In genomic region chr16:66013608-66014007, GRCm38 (mm10) we compare ENCODE assay signal across 10 mouse cellular contexts.
A peak's percentile ranks its signal among the peaks of the same experiment; 100 is the strongest.
DNase-seq lines count a peak whose midpoint lies in the region; ATAC-seq and TF ChIP-seq lines count a peak whose summit lies in the region.
"Had no signal": no experiment of that assay in that cellular context is flagged by ENCODE, and none has a peak within 500 bp of the region (broad histone marks: within the 10 kb centered on the region; RNA-seq: fewer than 3 reads in every experiment).

No protein-coding gene starts in this region.

- no peak overlapping the region for H3K27ac ChIP-seq in lung, embryonic 14.5 days (ENCODE audit: low read depth)
- H3K27ac ChIP-seq in forebrain, embryonic 14.5 days (ENCODE audit: low read depth, low read length): no peak overlapping the region
- H3K27ac ChIP-seq: embryonic facial prominence, embryonic 12.5 days; limb, embryonic 13.5 days had no signal

- H3K27me3 ChIP-seq in lung, embryonic 14.5 days (ENCODE audit: insufficient read depth, low read length): no peaks in the 10 kb centered on the region
- H3K27me3 ChIP-seq in forebrain, embryonic 14.5 days (replicated peaks; ENCODE audit: control insufficient read depth, insufficient read depth, low read length): no peaks in the 10 kb centered on the region
- H3K27me3 ChIP-seq: embryonic facial prominence, embryonic 12.5 days; limb, embryonic 13.5 days had no signal

- no peak overlapping the region for H3K4me3 ChIP-seq in lung, embryonic 14.5 days (ENCODE audit: low read depth, low read length)
- H3K4me3 ChIP-seq in forebrain, embryonic 14.5 days (ENCODE audit: low read depth, low read length): no peak overlapping the region
- H3K4me3 ChIP-seq: embryonic facial prominence, embryonic 12.5 days; limb, embryonic 13.5 days had no signal

- no peak overlapping the region for H3K9ac ChIP-seq in lung, embryonic 14.5 days
- H3K9ac ChIP-seq in forebrain, embryonic 14.5 days (ENCODE audit: low read length): no peak overlapping the region
- H3K9ac ChIP-seq: embryonic facial prominence, embryonic 12.5 days; limb, embryonic 13.5 days had no signal

- DNase-seq in cerebellum, postnatal 10 days: peak; percentile 26 to 37
- DNase-seq in cerebellum, adult 11 months: no peak
- peak; percentile 80 for DNase-seq in lung, embryonic 14.5 days
- DNase-seq in lung, postnatal 14 days: no peak
- DNase-seq in forebrain, embryonic 14.5 days (ENCODE audit: low spot score): peak; percentile 75
- peak; percentile 55 for DNase-seq in retina, postnatal 1 day
- no peak for DNase-seq in urinary bladder, adult 2 months (ENCODE audit: low spot score)

- no peaks in the 10 kb centered on the region for H3K36me3 ChIP-seq in lung, embryonic 14.5 days (ENCODE audit: insufficient read depth)
- no peaks in the 10 kb centered on the region for H3K36me3 ChIP-seq in forebrain, embryonic 14.5 days (ENCODE audit: control insufficient read depth, insufficient read depth, low read length)
- H3K36me3 ChIP-seq: embryonic facial prominence, embryonic 12.5 days; limb, embryonic 13.5 days had no signal

- WGBS in lung, embryonic 14.5 days: 11% methylated on average over 2 of the region's 2 CpGs
- WGBS in forebrain, embryonic 14.5 days: 13% methylated on average over 2 of the region's 2 CpGs

- H3K4me2 ChIP-seq in lung, embryonic 14.5 days: no peak overlapping the region
- no peak overlapping the region for H3K4me2 ChIP-seq in forebrain, embryonic 14.5 days (ENCODE audit: low read length)
- H3K4me2 ChIP-seq: embryonic facial prominence, embryonic 12.5 days; limb, embryonic 13.5 days had no signal

- no peak; the same call in 1 of the 2 replicates for ATAC-seq in lung, embryonic 14.5 days (ENCODE audit: insufficient read depth)
- ATAC-seq in forebrain, embryonic 14.5 days: peak; percentile 42; the same call in 1 of the 2 replicates
- ATAC-seq in inflammation-experienced regulatory T-cells, adult 6 months: no peak

- H3K4me1 ChIP-seq in lung, embryonic 14.5 days (ENCODE audit: insufficient read depth): no peaks in the 10 kb centered on the region
- H3K4me1 ChIP-seq in forebrain, embryonic 14.5 days (ENCODE audit: control insufficient read depth, insufficient read depth, low read length): no peaks in the 10 kb centered on the region
- H3K4me1 ChIP-seq: embryonic facial prominence, embryonic 12.5 days; limb, embryonic 13.5 days had no signal

- no peaks in the 10 kb centered on the region for H3K9me3 ChIP-seq in lung, embryonic 14.5 days (ENCODE audit: low read depth, low read length)
- no peaks in the 10 kb centered on the region for H3K9me3 ChIP-seq in forebrain, embryonic 14.5 days (replicated peaks; ENCODE audit: control insufficient read depth, low read length)
- H3K9me3 ChIP-seq: embryonic facial prominence, embryonic 12.5 days; limb, embryonic 13.5 days had no signal

- peak; percentile 57 for TF ChIP-seq CTCF in lung, embryonic 14.5 days (IDR thresholded peaks at IDR 0.05; ENCODE audit: low read depth)

Comparison
In these comparisons a context has a peak if more than half of its experiments do, and no peak if none do; other contexts are left out.
1. DNase-seq: peak in cerebellum, postnatal 10 days (2 of 2), lung, embryonic 14.5 days (single experiment), forebrain, embryonic 14.5 days (single experiment) and retina, postnatal 1 day (single experiment); none in cerebellum, adult 11 months (single experiment), lung, postnatal 14 days (single experiment) and urinary bladder, adult 2 months (single experiment).